Mouse (Mus musculus) left cerebral cortex, postnatal 10 days (tissue): ENCODE data around the gene Hoxb3. TPM values are rescaled to one million over a fixed set of nuclear protein-coding genes. Genes with fewer than 3 reads are reported as not detected.

Experiments
- DNase-seq, 2 experiments: peaks; one replicate each; pipeline ENCODE4 v3.0.0; 2021 to 2022; ENCODE audit warnings: low spot score in 2 of 2, mixed read lengths in 1 of 2; ENCODE audit errors: extremely low spot score in 1 of 2
- intact Hi-C: fragments of 180-260 bp; cut with DNase I; formaldehyde crosslinking; loops from one replicate; pipeline ENCODE4 v1.15.1; 2025
- total RNA-seq, 2 experiments: library from RNA; stranded (reverse); gene quantifications; 2 replicates each; pipeline ENCODE4 v1.2.3; 2021

Hoxb3 gene
- total RNA-seq, 2 experiments from 2014 or later = not detected

DNA sequence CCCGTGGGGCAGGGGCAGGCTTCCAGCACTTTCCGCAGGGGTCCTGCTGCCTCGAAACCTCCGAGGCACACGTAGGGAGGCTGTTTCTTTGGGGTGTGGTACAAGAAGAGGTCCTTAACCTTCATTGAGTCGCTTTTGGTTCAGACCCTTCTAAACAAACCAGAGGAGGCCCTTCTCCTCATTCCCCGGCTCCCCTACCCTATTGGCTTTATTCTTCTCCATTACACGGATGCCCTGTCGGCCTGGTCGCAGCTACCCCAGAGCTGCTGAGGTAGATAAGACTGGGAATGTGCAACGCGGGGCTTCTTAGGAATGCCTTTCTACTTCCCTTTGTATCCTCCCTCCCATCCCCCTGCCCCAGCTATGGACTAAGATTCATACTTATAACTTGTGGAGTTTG is 3.6 kb downstream of the Hoxb3 start:
- no peak for DNase-seq
- intact Hi-C loops = no loop called here

DNA sequence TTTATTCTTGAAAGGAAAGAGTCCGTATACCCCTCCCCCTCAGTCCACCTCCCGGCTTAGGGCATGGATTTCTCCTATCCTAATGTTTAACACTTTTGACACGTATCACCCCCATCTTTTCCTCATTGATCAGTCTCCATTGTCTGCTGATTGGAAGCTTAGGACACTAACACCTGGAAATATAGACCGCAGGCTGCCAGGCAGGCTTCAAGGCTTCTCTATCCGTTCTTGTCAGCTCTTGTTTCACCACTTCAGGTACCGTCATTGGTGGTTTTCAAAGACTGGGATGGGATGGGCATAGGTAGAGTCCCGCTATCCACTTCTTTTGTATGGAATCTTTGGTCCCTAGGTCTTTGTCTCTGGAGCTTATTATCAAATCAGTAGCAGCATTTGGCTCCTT is 4.0 kb downstream of the Hoxb3 start:
- no peak for DNase-seq
- intact Hi-C loops = no loop called here

DNA sequence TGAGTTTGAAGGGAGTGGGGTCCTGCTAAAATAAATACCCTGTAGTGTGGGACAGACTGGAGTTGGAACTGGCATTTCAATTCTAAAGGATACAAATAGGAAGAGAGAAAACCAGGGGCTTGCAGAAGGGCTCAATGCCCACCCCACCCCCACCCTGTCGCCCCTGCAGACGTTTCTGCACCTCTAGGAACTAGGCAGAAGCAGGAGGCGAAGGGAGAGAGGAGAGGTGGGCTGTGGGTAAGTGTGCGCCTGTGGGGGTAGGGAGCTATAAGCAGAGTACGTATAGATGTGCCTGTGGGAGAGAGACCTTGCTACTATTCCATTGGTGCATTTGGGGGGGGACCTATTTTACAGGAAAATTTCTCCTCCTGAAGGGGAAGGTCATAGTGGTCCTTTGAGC is 4.6 kb downstream of the Hoxb3 start:
- intact Hi-C loops = no loop called here
- no peak for DNase-seq

GRCm38 (mm10) chr11:96328605-96329004 is 5.5 kb downstream of the Hoxb3 start:
- intact Hi-C loops = no loop called here
- no peak for DNase-seq

GRCm38 (mm10) chr11:96332105-96332504 is 9.0 kb downstream of the Hoxb3 start:
- intact Hi-C loops = no loop called here
- no peak for DNase-seq

DNA sequence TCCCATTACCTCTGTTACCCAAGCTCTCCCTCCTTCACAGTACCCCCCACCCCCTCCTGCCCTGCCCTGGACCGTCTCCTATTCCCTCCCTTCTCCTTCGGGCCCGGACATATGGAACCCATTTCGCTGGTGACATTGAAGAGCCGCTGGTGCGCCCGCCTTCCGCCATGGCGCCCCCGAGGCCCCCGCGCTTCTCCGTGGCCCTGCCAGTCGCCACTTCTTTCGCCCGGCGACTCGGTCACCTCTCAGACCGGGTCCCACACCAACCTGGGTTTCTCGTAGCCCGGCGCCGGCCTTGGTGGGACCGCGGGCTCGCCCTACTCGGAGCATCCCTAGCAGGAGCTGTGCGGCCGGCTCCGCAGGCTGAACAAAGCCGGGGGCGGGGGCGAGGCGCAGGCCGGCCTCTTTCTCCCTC is 9.5 kb downstream of the Hoxb3 start:
- intact Hi-C loops = no loop called here
- DNase-seq = no peak

- DNase-seq = no peak
- intact Hi-C loops = no loop called here
Observed at GRCm38 (mm10) chr11:96333241-96334001, 10.3 kb downstream of the Hoxb3 start.

DNA sequence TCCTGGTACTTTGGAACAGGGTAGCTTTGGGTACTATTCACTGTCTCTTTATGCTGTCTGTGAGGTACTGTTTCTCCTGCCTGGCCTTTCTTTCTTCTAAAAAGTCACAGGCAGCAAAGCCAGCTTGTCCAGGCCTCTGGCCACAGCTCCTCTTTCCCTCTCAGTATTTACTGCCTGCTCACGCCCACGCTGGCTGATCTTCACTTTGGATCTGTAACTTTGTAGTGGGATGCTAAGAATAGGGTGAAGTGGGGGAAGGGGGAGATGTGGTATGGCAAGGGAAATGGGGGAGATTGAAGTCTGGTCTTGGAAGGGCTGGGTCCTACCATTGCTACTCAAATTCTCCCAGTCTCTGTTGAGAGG is 10.9 kb downstream of the Hoxb3 start:
- no peak for DNase-seq
- intact Hi-C loops = no loop called here

GRCm38 (mm10) chr11:96334998-96335397 is 11.9 kb downstream of the Hoxb3 start:
- DNase-seq = no peak
- intact Hi-C loops = no loop called here

- DNase-seq = no peak
- intact Hi-C loops = no loop called here
Observed at GRCm38 (mm10) chr11:96336597-96336996, 13.5 kb downstream of the Hoxb3 start.

DNA sequence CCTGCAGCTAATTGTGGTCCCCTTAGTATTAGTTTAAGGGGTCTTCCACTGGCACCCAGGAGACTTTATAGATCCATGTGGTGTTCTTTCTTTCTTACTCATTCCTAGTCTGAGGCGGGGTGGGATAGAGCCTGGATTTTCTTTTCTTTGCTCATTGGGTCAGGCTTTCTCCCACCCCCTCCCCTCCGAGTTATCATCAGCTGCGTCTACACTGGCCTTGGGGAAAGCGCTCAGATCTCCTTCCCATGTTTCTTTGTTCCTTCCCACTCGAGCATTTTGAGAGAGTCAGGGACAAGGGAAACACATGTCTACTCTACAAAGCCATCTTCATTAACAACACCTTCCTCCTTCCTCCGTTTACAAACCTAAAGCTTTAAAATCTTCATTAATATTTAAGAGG is 13.9 kb downstream of the Hoxb3 start:
- intact Hi-C loops = no loop called here
- no peak for DNase-seq

- intact Hi-C loops = no loop called here
Observed at GRCm38 (mm10) chr11:96338957-96339855, 16.1 kb downstream of the Hoxb3 start.

GRCm38 (mm10) chr11:96340698-96341365 is 17.7 kb downstream of the Hoxb3 start:
- no peak for DNase-seq
- intact Hi-C loops = no loop called here

More at GRCm38 (mm10) chr11:96338957-96339855, 16.1 kb downstream of the Hoxb3 start:
- no peak for DNase-seq

DNA sequence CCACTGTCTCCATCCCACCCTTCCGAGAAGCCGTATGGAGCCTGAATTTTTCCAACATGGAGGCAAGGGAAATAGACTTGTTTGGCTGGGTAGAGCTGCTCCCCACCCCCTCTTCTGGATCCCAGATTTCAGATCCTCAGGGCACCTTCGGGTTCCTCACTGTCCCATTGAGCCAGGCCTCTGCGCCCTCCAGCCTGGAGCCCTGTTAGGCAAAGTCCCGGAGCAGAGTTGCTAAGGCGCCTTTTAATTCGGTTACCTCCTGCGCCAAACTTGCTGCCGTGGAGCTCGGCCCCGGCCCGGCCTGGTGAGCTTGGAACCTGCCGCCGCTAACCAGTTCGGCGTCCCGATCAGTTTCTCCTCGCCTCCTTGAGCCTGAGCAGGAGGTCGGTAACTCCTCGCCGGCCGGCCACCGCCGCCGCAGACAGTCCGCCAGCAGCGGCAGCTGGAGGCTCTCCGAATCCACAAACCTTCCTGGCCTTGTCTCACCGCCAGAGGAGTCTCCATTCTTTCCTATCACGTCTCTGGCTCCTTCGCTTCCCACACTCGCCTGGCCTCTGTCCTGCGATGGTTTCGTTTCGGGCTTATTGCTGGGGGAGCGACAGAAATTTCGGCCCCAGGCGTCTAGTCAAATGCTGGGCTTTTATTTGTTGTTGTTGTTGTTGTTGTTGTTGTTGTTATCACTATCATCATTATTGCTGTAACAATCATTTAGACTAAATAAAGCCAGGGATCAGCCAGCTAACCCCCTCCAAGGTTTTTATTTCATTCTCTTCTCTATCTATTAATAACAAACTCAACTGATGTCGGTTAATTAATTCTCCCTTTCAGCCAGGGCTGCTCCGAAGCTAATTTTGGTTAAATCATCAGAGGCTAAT is 18.8 kb downstream of the Hoxb3 start:
- intact Hi-C loops = no loop called here
- DNase-seq = no peak

DNA sequence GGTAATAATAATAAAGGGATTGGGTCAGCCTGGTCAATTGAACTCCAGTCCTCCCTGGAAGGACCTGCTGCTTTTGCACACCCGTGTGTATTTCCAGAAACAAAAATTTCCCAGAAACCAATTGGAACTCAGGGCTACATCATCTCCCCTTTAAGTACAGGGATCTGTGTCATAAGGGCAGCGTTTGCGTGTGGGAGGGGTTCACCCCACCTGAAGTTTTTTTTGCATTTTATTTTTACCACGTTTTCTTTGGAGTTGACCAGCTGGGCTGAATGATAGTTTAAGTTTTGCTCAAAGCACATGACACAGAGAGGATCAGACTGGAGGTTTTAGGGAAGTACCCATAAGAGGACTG is 19.4 kb downstream of the Hoxb3 start:
- intact Hi-C loops = no loop called here
- no peak for DNase-seq

GRCm38 (mm10) chr11:96343206-96343745 is 20.1 kb downstream of the Hoxb3 start:
- intact Hi-C loops = no loop called here
- no peak for DNase-seq

GRCm38 (mm10) chr11:96344061-96344877 is 21.1 kb downstream of the Hoxb3 start:
- intact Hi-C loops = no loop called here
- no peak for DNase-seq

GRCm38 (mm10) chr11:96344878-96345159 is 21.7 kb downstream of the Hoxb3 start:
- DNase-seq = no peak
- intact Hi-C loops = no loop called here
